Mouse (Mus musculus) spleen, postnatal 36 days (tissue): ENCODE measurements at regions not wholly inside any gene's neighbourhood (a gene's known extent, or its start where the extent isn't known, plus 50 kb on each side); places are given as distances from the start of the nearest gene placed in this dataset.
A peak's percentile ranks its signal among the peaks of the same experiment; 100 is the strongest.

Experiments
- DNase-seq, 2 experiments: peaks; one replicate each; pipeline ENCODE4 v3.0.0; 2022; ENCODE audit warnings: low spot score in 2 of 2, mixed read lengths in 1 of 2

GRCm38 (mm10) chr7:37337616-37338015 is 435.8 kb downstream of the Zfp536 start:
- DNase-seq: no peak

- DNase-seq: no peak
Measured at GRCm38 (mm10) chr7:37338067-37338501, 435.4 kb downstream of the Zfp536 start.

- no peak for DNase-seq
Measured at GRCm38 (mm10) chr7:37342613-37343012, 430.8 kb downstream of the Zfp536 start.

GRCm38 (mm10) chr7:37343021-37343593 is 430.3 kb downstream of the Zfp536 start:
- no peak for DNase-seq

- DNase-seq: no peak
Measured at GRCm38 (mm10) chr7:37343691-37344233, 429.7 kb downstream of the Zfp536 start.

GRCm38 (mm10) chr7:37346041-37346440 is 427.4 kb downstream of the Zfp536 start:
- peak in 1 of 2 experiments; percentile 6 for DNase-seq

GRCm38 (mm10) chr7:37357647-37358395 is 415.6 kb downstream of the Zfp536 start:
- DNase-seq: peak; percentile 56 to 57

- no peak for DNase-seq
Measured at GRCm38 (mm10) chr7:37358492-37358891, 414.9 kb downstream of the Zfp536 start.

- DNase-seq: no peak
Measured at GRCm38 (mm10) chr7:37359473-37359872, 414.0 kb downstream of the Zfp536 start.

GRCm38 (mm10) chr7:37360171-37360570 is 413.3 kb downstream of the Zfp536 start:
- DNase-seq: no peak

- no peak for DNase-seq
Measured at GRCm38 (mm10) chr7:37361802-37362441, 411.5 kb downstream of the Zfp536 start.

GRCm38 (mm10) chr7:37362879-37363278 is 410.6 kb downstream of the Zfp536 start:
- no peak for DNase-seq

- no peak for DNase-seq
Measured at GRCm38 (mm10) chr7:37363629-37364175, 409.7 kb downstream of the Zfp536 start.

- DNase-seq: no peak
Measured at GRCm38 (mm10) chr7:37364221-37364620, 409.2 kb downstream of the Zfp536 start.

GRCm38 (mm10) chr7:37366006-37366405 is 407.4 kb downstream of the Zfp536 start:
- no peak for DNase-seq

GRCm38 (mm10) chr7:37369698-37370097 is 403.7 kb downstream of the Zfp536 start:
- DNase-seq: no peak

- peak; percentile 20 to 27 for DNase-seq
Measured at GRCm38 (mm10) chr7:37373864-37374263, 399.6 kb downstream of the Zfp536 start.

GRCm38 (mm10) chr7:37375044-37375443 is 398.4 kb downstream of the Zfp536 start:
- DNase-seq: no peak

GRCm38 (mm10) chr7:37375591-37375990 is 397.9 kb downstream of the Zfp536 start:
- no peak for DNase-seq

- DNase-seq: no peak
Measured at GRCm38 (mm10) chr7:37376207-37376606, 397.2 kb downstream of the Zfp536 start.

GRCm38 (mm10) chr7:37377889-37378521 is 395.4 kb downstream of the Zfp536 start:
- no peak for DNase-seq

- no peak for DNase-seq
Measured at GRCm38 (mm10) chr7:37387871-37388270, 385.6 kb downstream of the Zfp536 start.
